Mouse (Mus musculus): ENCODE measurements around the gene Gpr33.
A peak's percentile ranks its signal among the peaks of the same experiment; 100 is the strongest.

The Gpr33 gene

DNA sequence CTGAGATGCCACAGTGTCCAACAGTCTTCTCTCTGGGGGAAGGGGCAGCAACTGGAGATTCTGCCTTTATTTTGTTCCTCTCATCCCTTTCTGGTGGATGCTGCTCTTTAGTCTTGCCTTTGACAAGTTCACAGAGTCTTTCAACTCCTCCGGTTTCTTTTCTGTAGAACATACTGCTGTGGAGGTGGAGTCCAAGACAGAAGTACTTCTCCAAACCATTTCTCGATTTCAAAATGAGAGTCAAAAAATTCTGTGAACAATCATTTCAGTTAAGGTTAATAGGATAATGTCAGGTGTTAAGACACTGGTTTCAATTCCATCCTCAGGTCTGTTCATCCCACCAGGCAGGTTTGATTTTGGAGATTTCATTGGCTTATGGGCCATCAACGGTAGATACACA lies at the start of gene Gpr33:
TSS of gene Gpr33 (minus strand) at position 101 of the 400 bp plus-strand sequence.
- no peak for DNase-seq (ENCODE audit: low spot score)

DNA sequence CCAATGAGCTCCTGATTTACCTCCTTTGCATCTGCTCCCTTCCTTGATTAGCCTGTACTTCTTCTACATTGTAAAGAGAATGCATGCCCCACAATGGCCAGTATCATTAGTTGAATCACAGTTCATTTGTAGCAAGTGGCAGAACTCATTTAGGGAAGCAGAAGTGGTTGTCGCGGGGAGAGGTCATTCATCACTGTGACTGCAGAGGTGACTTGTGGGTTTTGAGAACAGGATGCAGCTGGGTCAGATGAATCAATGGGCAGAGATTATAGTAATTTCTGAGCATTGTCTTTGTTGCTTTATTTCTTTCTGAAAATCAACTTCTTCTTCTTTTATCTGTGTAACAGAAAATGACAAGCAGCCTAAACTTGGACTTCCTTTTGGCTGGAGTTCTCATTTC lies 21.5 kb upstream of the Gpr33 start:
- DNase-seq (ENCODE audit: low spot score): no peak

GRCm38 (mm10) chr12:52046371-52046770 lies 18.5 kb upstream of the Gpr33 start:
- no peak for DNase-seq (ENCODE audit: low spot score)

DNA sequence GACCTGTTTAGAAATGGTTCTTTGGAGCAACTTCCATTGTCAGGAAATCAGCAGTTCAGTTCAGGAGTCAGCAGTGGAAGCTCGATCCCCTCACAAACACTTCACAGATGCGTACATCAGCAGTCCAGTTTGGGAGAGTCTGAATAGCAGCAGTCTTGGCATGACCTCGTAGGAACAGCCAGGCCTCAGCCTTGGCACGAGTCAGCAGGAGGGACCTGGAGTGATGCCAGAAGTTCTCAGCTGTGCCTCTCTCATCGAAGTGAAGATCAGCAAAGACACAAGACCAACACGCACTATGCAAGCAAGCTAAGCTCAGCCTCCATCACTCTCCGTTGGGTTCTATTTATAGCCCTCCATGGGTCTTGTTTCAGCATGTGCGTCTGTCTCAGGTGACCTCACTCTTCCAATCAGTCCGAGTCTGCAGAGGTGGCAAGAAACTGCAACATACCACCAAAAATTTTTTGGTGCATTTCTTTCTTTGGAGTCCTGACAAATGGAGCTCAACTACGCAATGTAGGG lies 15.0 kb upstream of the Gpr33 start:
- no peak for DNase-seq (ENCODE audit: low spot score)

DNA sequence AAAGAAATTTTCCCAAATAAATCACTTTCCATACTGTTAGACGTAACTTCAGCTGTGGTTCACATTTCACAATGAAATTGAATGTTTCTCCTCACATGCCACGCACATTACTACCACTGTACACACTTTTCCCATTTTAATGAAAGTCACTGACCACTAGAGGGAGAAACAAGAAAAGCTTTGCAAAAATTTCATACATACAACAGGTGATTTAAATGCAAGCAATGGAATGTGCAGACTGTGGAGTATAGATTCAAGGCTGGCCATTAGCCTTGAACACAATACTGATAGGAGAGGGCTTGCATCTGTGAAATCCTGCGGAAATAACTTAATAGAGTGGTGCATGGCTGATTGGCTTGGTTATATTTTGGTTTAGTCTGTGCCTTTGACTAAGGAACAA lies 10.5 kb upstream of the Gpr33 start:
- no peak for DNase-seq (ENCODE audit: low spot score)

- DNase-seq (ENCODE audit: low spot score): no peak
Observed at GRCm38 (mm10) chr12:52034956-52035355, 7.1 kb upstream of the Gpr33 start.

DNA sequence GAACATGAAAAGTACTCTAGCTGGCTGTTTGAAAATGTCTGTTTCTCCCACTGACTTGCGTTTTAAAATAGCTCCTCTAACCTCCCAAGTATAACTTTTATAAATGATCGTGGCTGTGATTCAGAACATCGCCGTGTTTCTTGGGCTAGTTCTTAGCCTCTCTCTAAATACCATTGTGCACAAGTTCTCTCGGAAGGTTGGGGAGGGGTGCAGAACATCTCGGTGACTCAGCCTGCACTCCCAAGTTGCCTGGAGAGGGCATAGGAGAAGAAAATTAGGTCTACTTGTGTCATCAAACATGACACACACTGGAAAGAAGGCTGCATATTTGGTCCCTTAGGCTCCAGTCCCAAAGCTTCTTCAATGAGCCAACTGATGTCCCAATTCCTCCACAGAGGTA lies 4.4 kb upstream of the Gpr33 start:
- no peak for DNase-seq (ENCODE audit: low spot score)

DNA sequence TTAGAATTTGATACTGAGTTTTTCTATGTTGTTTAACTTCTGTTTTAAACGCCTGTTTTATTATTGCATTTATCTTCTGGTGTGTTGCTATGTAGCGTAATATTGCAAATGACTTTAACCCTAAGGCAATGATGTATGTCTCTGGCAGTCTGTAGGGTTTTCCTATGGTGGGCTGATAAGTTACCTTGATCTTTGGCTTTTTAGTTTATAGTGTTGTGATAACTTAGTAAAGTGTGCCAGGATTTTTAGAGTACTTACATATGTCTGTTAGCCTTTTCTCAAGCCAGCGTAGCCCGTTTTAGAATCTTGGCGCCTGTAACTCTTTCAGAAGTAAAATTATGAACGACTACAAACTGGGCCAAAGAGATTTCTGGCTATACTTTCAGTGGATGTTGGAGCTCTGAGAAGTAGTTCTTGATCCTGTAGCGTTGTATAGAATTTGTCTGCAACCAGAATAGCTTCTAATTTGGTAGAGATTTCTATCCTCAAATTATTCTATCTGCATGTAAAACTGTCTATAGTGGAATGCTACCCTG lies 13.3 kb downstream of the Gpr33 start:
- DNase-seq (ENCODE audit: low spot score): no peak

GRCm38 (mm10) chr12:52014044-52014443 lies 13.8 kb downstream of the Gpr33 start:
- no peak for DNase-seq (ENCODE audit: low spot score)

DNA sequence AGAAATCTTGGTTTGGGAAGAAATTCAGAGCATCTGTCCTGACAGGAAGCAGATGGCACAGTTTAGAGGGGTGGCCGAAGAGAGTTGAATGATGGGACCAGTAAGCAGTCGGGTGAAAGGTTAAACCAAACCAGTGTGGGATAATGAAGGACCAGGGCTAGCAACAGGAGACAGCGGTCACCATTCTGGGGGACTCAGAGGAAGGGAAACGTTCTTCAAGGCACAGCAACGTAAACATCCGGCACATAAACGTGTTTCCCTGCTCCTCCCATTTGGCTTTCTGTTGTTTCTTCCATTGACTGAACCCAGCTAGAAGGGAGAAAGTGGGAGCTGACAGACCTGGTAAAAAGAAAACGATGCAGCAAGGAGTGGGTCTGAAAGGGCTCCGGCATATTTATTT lies 14.6 kb downstream of the Gpr33 start:
- DNase-seq (ENCODE audit: low spot score): no peak

- no peak for DNase-seq (ENCODE audit: low spot score)
Observed at GRCm38 (mm10) chr12:52012159-52012558, 15.7 kb downstream of the Gpr33 start.

GRCm38 (mm10) chr12:52010630-52010961 lies 17.3 kb downstream of the Gpr33 start:
- DNase-seq (ENCODE audit: low spot score): no peak

- no peak for DNase-seq (ENCODE audit: low spot score)
Observed at GRCm38 (mm10) chr12:52009928-52010629, 17.8 kb downstream of the Gpr33 start.

- DNase-seq (ENCODE audit: low spot score): no peak
Observed at GRCm38 (mm10) chr12:52006633-52006994, 21.2 kb downstream of the Gpr33 start.

- DNase-seq (ENCODE audit: low spot score): peak; percentile 82
Observed at GRCm38 (mm10) chr12:52005877-52006632, 21.8 kb downstream of the Gpr33 start, which contains the start of gene Dtd2. Gene Dtd2, minus strand, starts transcription at chr12:52006501.

GRCm38 (mm10) chr12:52002746-52003145 lies 25.1 kb downstream of the Gpr33 start:
- no peak for DNase-seq (ENCODE audit: low spot score)

- DNase-seq (ENCODE audit: low spot score): no peak
Observed at GRCm38 (mm10) chr12:52001544-52001943, 26.3 kb downstream of the Gpr33 start.

- DNase-seq (ENCODE audit: low spot score): no peak
Observed at GRCm38 (mm10) chr12:51998366-51998932, 29.4 kb downstream of the Gpr33 start.

DNA sequence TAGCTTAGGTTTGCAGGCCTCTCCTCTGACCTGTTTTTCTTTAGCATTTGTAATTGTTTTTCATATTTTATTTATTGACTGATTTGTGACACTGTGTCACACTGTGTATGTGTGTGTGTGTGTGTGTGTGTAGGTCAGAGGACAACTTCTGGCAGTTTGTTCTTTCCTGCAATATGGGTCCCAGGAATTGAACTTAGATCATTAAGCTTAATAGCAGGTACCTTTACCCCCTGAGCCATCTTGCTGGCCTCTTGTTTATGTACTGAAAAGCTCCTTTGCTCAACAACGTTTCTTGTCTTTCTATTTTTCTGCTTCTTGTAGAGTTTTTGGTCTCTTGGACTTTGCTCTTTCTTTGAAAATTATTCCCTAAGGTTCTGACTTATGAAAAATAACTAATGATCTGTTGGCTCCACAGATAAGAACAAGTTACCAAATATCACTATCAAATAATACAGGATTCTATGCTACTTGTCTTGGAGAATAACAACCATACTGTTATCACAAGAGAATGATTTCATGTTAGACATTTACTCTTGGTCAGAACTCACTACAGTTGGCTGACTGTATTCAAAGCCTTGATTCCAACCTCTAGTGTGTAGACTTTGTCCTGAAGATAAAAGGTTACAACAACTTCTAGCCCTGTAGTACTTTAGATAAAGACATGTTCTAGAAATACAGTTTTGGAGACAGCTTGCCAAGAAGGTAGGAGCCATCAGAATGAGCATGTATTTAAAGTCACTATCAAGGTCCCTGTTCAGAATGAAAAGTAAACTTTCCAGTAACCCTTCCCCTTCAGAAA lies 31.9 kb downstream of the Gpr33 start:
- no peak for DNase-seq (ENCODE audit: low spot score)

DNA sequence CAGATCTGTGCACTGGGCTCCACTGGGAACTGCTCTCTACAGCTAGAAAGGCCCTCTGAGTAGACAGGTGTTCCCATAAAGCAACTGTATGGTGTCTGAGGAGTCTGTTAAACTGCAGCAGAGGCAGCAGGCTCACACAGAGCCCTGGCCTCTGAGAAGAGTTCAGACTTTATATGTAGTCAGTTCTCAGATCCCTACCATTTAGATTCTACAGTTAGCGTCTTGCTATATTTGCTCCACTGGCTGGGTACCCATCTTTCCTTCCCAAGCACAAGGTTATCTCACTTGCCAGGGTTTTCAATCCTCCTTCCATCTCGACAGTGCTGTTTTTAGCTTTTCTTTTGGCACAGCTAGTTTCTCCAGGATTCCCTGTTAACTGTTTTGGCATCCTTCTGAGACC lies 37.2 kb downstream of the Gpr33 start:
- DNase-seq (ENCODE audit: low spot score): no peak

GRCm38 (mm10) chr12:51988536-51988935 lies 39.3 kb downstream of the Gpr33 start:
- DNase-seq (ENCODE audit: low spot score): no peak

GRCm38 (mm10) chr12:51985826-51986225 lies 42.0 kb downstream of the Gpr33 start:
- DNase-seq (ENCODE audit: low spot score): no peak
